Mouse (Mus musculus): ENCODE data around the gene Pp2d1.

- TF ChIP-seq POLR2A (IDR thresholded peaks at IDR 0.05; ENCODE audit: low read depth, low read length) = no peak
- TF ChIP-seq CTCF (IDR thresholded peaks at IDR 0.05; ENCODE audit: borderline replicate concordance, insufficient read depth, low read length) = no peak
Measured at GRCm38 (mm10) chr17:53568734-53569386, 29.6 kb upstream of the Pp2d1 start.
